Mouse (Mus musculus) liver, adult 2 months (tissue): ENCODE data around the gene Ube4a. TPM values are rescaled to one million over a fixed set of nuclear protein-coding genes. Genes with fewer than 3 reads are reported as not detected.
"Not testable (repeated sequence)": the region's sequence is repeated elsewhere in the genome, so short reads cannot be mapped to it uniquely, and the experiment has no call there.

Source experiments
- DNase-seq: peaks from one replicate; pipeline ENCODE4 v3.0.0-alpha.2; 2011; ENCODE audit warnings: low read depth, low spot score; ENCODE audit errors: extremely low read depth
- H3K27ac ChIP-seq: fragments of 200-500 bp; replicated peaks from 2 replicates; pipeline ENCODE4 v1.5.1; 2012; ENCODE audit warnings: low read depth, mild to moderate bottlenecking, control low read depth, inconsistent platforms, low read length; ENCODE audit not compliant: insufficient read depth
- H3K27me3 ChIP-seq: fragments of 200-500 bp; 2 replicates; pipeline ENCODE4 v1.6.1; 2012; ENCODE audit warnings: mild to moderate bottlenecking, moderate library complexity, low read length, inconsistent platforms; ENCODE audit not compliant: control insufficient read depth, insufficient read depth
- H3K36me3 ChIP-seq: fragments of 200-500 bp; 2 replicates; pipeline ENCODE4 v1.6.1; 2012; ENCODE audit warnings: low read length, inconsistent platforms; ENCODE audit not compliant: control insufficient read depth, insufficient read depth
- H3K4me1 ChIP-seq: fragments of 200-500 bp; 2 replicates; pipeline ENCODE4 v1.6.1; 2011; ENCODE audit warnings: low read length; ENCODE audit not compliant: control insufficient read depth, insufficient read depth
- H3K4me3 ChIP-seq: fragments of 200-500 bp; 2 replicates; pipeline ENCODE4 v1.5.1; 2011; ENCODE audit warnings: low read depth, mild to moderate bottlenecking, control low read depth, low read length, moderate library complexity; ENCODE audit not compliant: insufficient read depth
- H3K79me2 ChIP-seq: fragments of 200-500 bp; 2 replicates; pipeline ENCODE4 v1.6.1; 2012; ENCODE audit warnings: inconsistent platforms, mild to moderate bottlenecking, low read length, moderate library complexity; ENCODE audit not compliant: control insufficient read depth, insufficient read depth
- H3K9ac ChIP-seq: fragments of 200-500 bp; 2 replicates; pipeline ENCODE4 v1.6.1; 2012; ENCODE audit warnings: low read depth, mild to moderate bottlenecking, control low read depth, inconsistent platforms, low read length
- CTCF ChIP-seq: fragments of 200-500 bp; IDR thresholded peaks from 2 replicates; pipeline ENCODE4 v1.5.1; 2011; ENCODE audit warnings: low read depth, low read length, control low read depth
- POLR2A ChIP-seq: fragments of 200-500 bp; IDR thresholded peaks from 2 replicates; pipeline ENCODE4 v1.6.1; 2011; ENCODE audit warnings: low read length, control low read depth; ENCODE audit not compliant: insufficient read depth; ENCODE audit errors: extremely low read depth
- WGBS: fragments of 180-500 bp; shearing (Covaris S2); methylation state at CpG from one replicate; pipeline ENCODE4 v1.1.7; 2018; 5-methylcytosine and 5-hydroxymethylcytosine counted together
- polyA plus RNA-seq: library from polyadenylated mRNA; depleted of rRNA; stranded (reverse); fragments of >200 nt; gene quantifications from 2 replicates; pipeline ENCODE4 v1.2.3, GENCODE M21; 2012
- total RNA-seq: library from RNA; depleted of rRNA; stranded (reverse); fragments of >200 nt; gene quantifications from 2 replicates; pipeline ENCODE4 v1.2.3, GENCODE M21; 2014

Gene Ube4a
- total and polyA plus RNA-seq, 2 experiments = 11.6 to 33.6 TPM

GRCm38 (mm10) chr9:44981104-44981503 is 15.7 kb upstream of the Ube4a start:
- Histone ChIP-seq H3K79me2 (no peaks in the 10 kb centered on the region), H3K27me3 (no peaks in the 10 kb centered on the region), H3K36me3 (no peaks in the 10 kb centered on the region), H3K27ac (no peak overlapping the region), H3K4me1 (no peaks in the 10 kb centered on the region), H3K9ac (no peak overlapping the region), H3K4me3 (no peak overlapping the region)
- TF ChIP-seq POLR2A (no peak), CTCF (no peak)
- WGBS = 88% methylated on average over 2 of the region's 2 CpGs
- DNase-seq = no peak

GRCm38 (mm10) chr9:44980242-44980641 is 14.8 kb upstream of the Ube4a start, which contains the start of gene Cd3g:
Gene Cd3g, minus strand, starts transcription at chr9:44980431.
- no peaks in the 10 kb centered on the region for H3K79me2 ChIP-seq
- H3K4me3 ChIP-seq = no peak within 1 kb of the TSS
- H3K27me3 ChIP-seq = no peaks in the 10 kb centered on the region
- TF ChIP-seq POLR2A = no peak
- no peak for TF ChIP-seq CTCF
- no peaks in the 10 kb centered on the region for H3K4me1 ChIP-seq
- no peak within 1 kb of the TSS for H3K27ac ChIP-seq
- no peak for DNase-seq
- WGBS = 69% methylated on average over 3 of the region's 3 CpGs
- no peaks in the 10 kb centered on the region for H3K36me3 ChIP-seq
- no peak within 1 kb of the TSS for H3K9ac ChIP-seq

- Histone ChIP-seq H3K27me3 (no peaks in the 10 kb centered on the region), H3K36me3 (no peaks in the 10 kb centered on the region), H3K27ac (no peak overlapping the region), H3K4me1 (no peaks in the 10 kb centered on the region), H3K9ac (no peak overlapping the region), H3K79me2 (no peaks in the 10 kb centered on the region), H3K4me3 (no peak overlapping the region)
- DNase-seq = no peak
- TF ChIP-seq CTCF (no peak), POLR2A (no peak)
- 76% methylated on average over 7 of the region's 7 CpGs for WGBS
These were observed 14.4 kb upstream of the Ube4a start for GRCm38 (mm10) chr9:44979806-44980205.

GRCm38 (mm10) chr9:44977813-44978212 is 12.4 kb upstream of the Ube4a start:
- TF ChIP-seq POLR2A = no peak
- no peak for TF ChIP-seq CTCF
- H3K36me3 ChIP-seq = no peaks in the 10 kb centered on the region
- no peak overlapping the region for H3K9ac ChIP-seq
- DNase-seq = no peak
- no peaks in the 10 kb centered on the region for H3K79me2 ChIP-seq
- H3K27me3 ChIP-seq = no peaks in the 10 kb centered on the region
- no peak overlapping the region for H3K4me3 ChIP-seq
- H3K4me1 ChIP-seq = no peaks in the 10 kb centered on the region
- no peak overlapping the region for H3K27ac ChIP-seq
- 48% methylated on average over 6 of the region's 6 CpGs for WGBS

GRCm38 (mm10) chr9:44969450-44969849 is 4.0 kb upstream of the Ube4a start:
- Histone ChIP-seq H3K4me3 (no peak overlapping the region), H3K36me3 (no peaks in the 10 kb centered on the region), H3K27me3 (no peaks in the 10 kb centered on the region), H3K9ac (no peak overlapping the region), H3K27ac (no peak overlapping the region), H3K79me2 (no peaks in the 10 kb centered on the region), H3K4me1 (no peaks in the 10 kb centered on the region; the same call in 1 of the 2 replicates)
- 47% methylated on average over 1 of the region's 1 CpGs for WGBS
- no peak for DNase-seq
- TF ChIP-seq POLR2A (no peak), CTCF (no peak)

- 79% methylated on average over 5 of the region's 5 CpGs for WGBS
- H3K9ac ChIP-seq = not testable (repeated sequence)
These were observed 2.4 kb upstream of the Ube4a start for GRCm38 (mm10) chr9:44967763-44968162.

More at GRCm38 (mm10) chr9:44967763-44968162, 2.4 kb upstream of the Ube4a start:
- not testable (repeated sequence) for H3K27me3 ChIP-seq, H3K79me2 ChIP-seq, H3K4me1 ChIP-seq, DNase-seq, H3K36me3 ChIP-seq, H3K27ac ChIP-seq, H3K4me3 ChIP-seq
